ENCODE assay signal across 21 mouse cellular contexts in genomic region chr17:42310136-42310535, GRCm38 (mm10). TPM values are rescaled to one million over a fixed set of nuclear protein-coding genes. Genes with fewer than 3 reads are reported as not detected.
DNase-seq lines count a peak whose midpoint lies in the region; ATAC-seq lines count a peak whose summit lies in the region.
"Had no signal": no experiment of that assay in that cellular context is flagged by ENCODE, and none has a peak within 500 bp of the region (broad histone marks: within the 10 kb centered on the region; RNA-seq: fewer than 3 reads in every experiment).

No protein-coding gene starts in this region.

- no peak overlapping the region for H3K4me2 ChIP-seq in embryonic facial prominence, embryonic 14.5 days (ENCODE audit: low read depth, low read length)
- H3K4me2 ChIP-seq: embryonic facial prominence, embryonic 13.5 days; forebrain, embryonic 13.5 days; forebrain, embryonic 15.5 days had no signal

- H3K36me3 ChIP-seq in embryonic facial prominence, embryonic 14.5 days (ENCODE audit: control insufficient read depth, insufficient read depth, low read length), result no peaks in the 10 kb centered on the region
- no peaks in the 10 kb centered on the region for H3K36me3 ChIP-seq in embryonic facial prominence, embryonic 10.5 days (replicated peaks)
- H3K36me3 ChIP-seq: embryonic facial prominence, embryonic 13.5 days; forebrain, embryonic 15.5 days; G1E had no signal

- ATAC-seq in embryonic facial prominence, embryonic 14.5 days (ENCODE audit: low read depth), result no peak
- ATAC-seq: CD4-positive, CD25-positive, alpha-beta regulatory T cell, adult 4 months; forebrain, embryonic 13.5 days; forebrain, embryonic 15.5 days; forebrain, postnatal 0 days had no signal

- no peaks in the 10 kb centered on the region for H3K9me3 ChIP-seq in embryonic facial prominence, embryonic 14.5 days (ENCODE audit: control insufficient read depth, low read length)
- H3K9me3 ChIP-seq in embryonic facial prominence, embryonic 10.5 days, result no peaks in the 10 kb centered on the region
- H3K9me3 ChIP-seq: embryonic facial prominence, embryonic 13.5 days; forebrain, embryonic 13.5 days; forebrain, embryonic 15.5 days had no signal

- no peaks in the 10 kb centered on the region for H3K27me3 ChIP-seq in embryonic facial prominence, embryonic 14.5 days (replicated peaks; ENCODE audit: control insufficient read depth, insufficient read depth, low read length)
- peaks cover 1% of the 10 kb centered on the region for H3K27me3 ChIP-seq in embryonic facial prominence, embryonic 10.5 days (replicated peaks; ENCODE audit: low read depth, poor library complexity, severe bottlenecking)
- H3K27me3 ChIP-seq: CH12.LX; embryonic facial prominence, embryonic 13.5 days; forebrain, embryonic 13.5 days; forebrain, embryonic 15.5 days had no signal

- H3K4me1 ChIP-seq in embryonic facial prominence, embryonic 14.5 days (ENCODE audit: control insufficient read depth, insufficient read depth, low read length), result 0 out of 2 replicates have a peak, but pooled peaks cover under 1% of the 10 kb centered on the region
- H3K4me1 ChIP-seq in embryonic facial prominence, embryonic 10.5 days, result no peaks in the 10 kb centered on the region
- H3K4me1 ChIP-seq: forebrain, embryonic 13.5 days; forebrain, embryonic 15.5 days had no signal

- no peak overlapping the region for H3K27ac ChIP-seq in embryonic facial prominence, embryonic 14.5 days (replicated peaks; ENCODE audit: low read depth, low read length)
- no peak overlapping the region for H3K27ac ChIP-seq in embryonic facial prominence, embryonic 10.5 days (replicated peaks)
- H3K27ac ChIP-seq: embryonic facial prominence, embryonic 13.5 days; forebrain, embryonic 13.5 days; forebrain, embryonic 15.5 days had no signal

- DNase-seq in embryonic facial prominence, embryonic 14.5 days (ENCODE audit: low spot score), result peak; percentile 23
- no peak for DNase-seq in embryonic facial prominence, embryonic 10.5 days (ENCODE audit: low spot score)
- DNase-seq in 3T3-L1 (ENCODE audit: low read depth, low spot score) (peak; percentile 70), NIH3T3 (ENCODE audit: low read depth) (peak; percentile 75)
- no peak for DNase-seq in heart, adult 9 months (ENCODE audit: low spot score in 2 of 2)
- DNase-seq in spleen, postnatal 4 days (ENCODE audit: low spot score in 2 of 2), result no peak
- DNase-seq: adrenal gland, adult 8-10 months; adrenal gland, postnatal 14 days; adrenal gland, postnatal 36 days; B cell, adult 2 months; cerebellum, adult 11-12 months; cerebellum, adult 2 months; cerebellum, adult 9-10 months; cerebellum, postnatal 25 days; forebrain, postnatal 0 days had no signal

- no peak overlapping the region for H3K4me3 ChIP-seq in embryonic facial prominence, embryonic 14.5 days (ENCODE audit: low read depth, low read length)
- no peak overlapping the region for H3K4me3 ChIP-seq in embryonic facial prominence, embryonic 10.5 days
- H3K4me3 ChIP-seq: embryonic facial prominence, embryonic 13.5 days; forebrain, embryonic 13.5 days; forebrain, embryonic 15.5 days had no signal

- H3K9ac ChIP-seq in embryonic facial prominence, embryonic 14.5 days (ENCODE audit: low read depth, low read length), result no peak overlapping the region
- H3K9ac ChIP-seq: embryonic facial prominence, embryonic 13.5 days; forebrain, embryonic 13.5 days; forebrain, embryonic 15.5 days; forebrain, postnatal 0 days had no signal

RNA-seq across cellular contexts. Expression of gene Ptchd4, which starts 5.6 kb away (rescaled TPM):
- polyA plus RNA-seq in embryonic facial prominence, embryonic 14.5 days (2014; fragmentation: Nextera tagmentation; extraction: Ambion mirVana), result 1.5 and 1.8 TPM in 2 replicates
- polyA plus RNA-seq in embryonic facial prominence, embryonic 10.5 days (2016; fragmentation: Nextera tagmentation; extraction: Ambion mirVana), result 1.0 and 1.2 TPM in 2 replicates
- polyA plus RNA-seq: CD4-positive, CD25-positive, alpha-beta regulatory T cell, adult 4 months; G1E had no signal

Comparison
In these comparisons a context has a peak if more than half of its experiments do, and no peak if none do; other contexts are left out.
1. DNase-seq: peak in embryonic facial prominence, embryonic 14.5 days (single experiment), 3T3-L1 (single experiment) and NIH3T3 (single experiment); none in embryonic facial prominence, embryonic 10.5 days (single experiment), heart, adult 9 months (0 of 2) and spleen, postnatal 4 days (0 of 2).